Mouse (Mus musculus) limb, embryonic 10.5 days (tissue): Measurements from ENCODE around the gene Rab25. TPM values are rescaled to one million over a fixed set of nuclear protein-coding genes. Genes with fewer than 3 reads are reported as not detected.
A peak's percentile ranks its signal among the peaks of the same experiment; 100 is the strongest.

Source experiments
- DNase-seq: peaks from one replicate; pipeline ENCODE4 v3.0.0-alpha.2; 2017; ENCODE audit warnings: low spot score
- H3K27ac ChIP-seq: fragments of 300-500 bp; sonication (generic); 2 replicates; pipeline ENCODE4 v1.5.1; 2016; ENCODE audit warnings: mild to moderate bottlenecking
- H3K27me3 ChIP-seq: fragments of 300-500 bp; sonication (generic); 2 replicates; pipeline ENCODE4 v1.6.1; 2016; ENCODE audit warnings: low read depth, mild to moderate bottlenecking; ENCODE audit not compliant: poor library complexity, severe bottlenecking
- H3K36me3 ChIP-seq: fragments of 300-500 bp; sonication (generic); 2 replicates; pipeline ENCODE4 v1.6.1; 2016; ENCODE audit warnings: mild to moderate bottlenecking, moderate library complexity
- H3K4me1 ChIP-seq: fragments of 300-500 bp; sonication (generic); 2 replicates; pipeline ENCODE4 v1.6.1; 2016
- H3K4me3 ChIP-seq: fragments of 300-500 bp; sonication (generic); 2 replicates; pipeline ENCODE4 v1.5.1; 2016; ENCODE audit warnings: mild to moderate bottlenecking, moderate library complexity
- H3K9me3 ChIP-seq: fragments of 300-500 bp; sonication (generic); replicated peaks from 2 replicates; pipeline ENCODE4 v1.6.1; 2016; ENCODE audit warnings: mild to moderate bottlenecking
- WGBS: fragments of 180-500 bp; shearing (Covaris S2); methylation state at CpG from one replicate; pipeline ENCODE4 v1.1.7; 2016; 5-methylcytosine and 5-hydroxymethylcytosine counted together
- polyA plus RNA-seq: library from polyadenylated mRNA; unstranded; fragments of >200 nt; fragmentation: Nextera tagmentation; extraction: Ambion mirVana; gene quantifications from 2 replicates; pipeline ENCODE4 v1.2.1, GENCODE M21; 2016

The Rab25 gene
- polyA plus RNA-seq, 1 experiment from 2014 or later, result 3.7 TPM

GRCm38 (mm10) chr3:88521803-88522331 lies 26.2 kb downstream of the Rab25 start:
- DNase-seq, result peak; percentile 83
- peaks cover 37% of the 10 kb centered on the region for H3K36me3 ChIP-seq
- WGBS, result 37% methylated on average over 9 of the region's 9 CpGs
- H3K4me1 ChIP-seq, result peaks cover 16% of the 10 kb centered on the region
- no peak overlapping the region for H3K27ac ChIP-seq
- no peaks in the 10 kb centered on the region for H3K27me3 ChIP-seq
- H3K9me3 ChIP-seq, result no peaks in the 10 kb centered on the region
- H3K4me3 ChIP-seq, result no peak overlapping the region

- Histone ChIP-seq H3K9me3 (no peaks in the 10 kb centered on the region), H3K27me3 (peaks cover 4% of the 10 kb centered on the region; the same call in 1 of the 2 replicates), H3K4me3 (no peak overlapping the region), H3K36me3 (peaks cover 37% of the 10 kb centered on the region), H3K4me1 (peaks cover 9% of the 10 kb centered on the region), H3K27ac (no peak overlapping the region)
- WGBS, result 93% methylated on average over 6 of the region's 6 CpGs
- no peak for DNase-seq
These were observed 26.9 kb downstream of the Rab25 start for GRCm38 (mm10) chr3:88521156-88521555.

GRCm38 (mm10) chr3:88520078-88520477 lies 28.0 kb downstream of the Rab25 start:
- Histone ChIP-seq H3K4me1 (peaks cover 6% of the 10 kb centered on the region; the same call in 1 of the 2 replicates), H3K4me3 (no peak overlapping the region), H3K27me3 (peaks cover 6% of the 10 kb centered on the region; the same call in 1 of the 2 replicates), H3K9me3 (no peaks in the 10 kb centered on the region), H3K36me3 (peaks cover 31% of the 10 kb centered on the region), H3K27ac (no peak overlapping the region)
- no peak for DNase-seq
- WGBS, result 90% methylated on average over 2 of the region's 2 CpGs

DNA sequence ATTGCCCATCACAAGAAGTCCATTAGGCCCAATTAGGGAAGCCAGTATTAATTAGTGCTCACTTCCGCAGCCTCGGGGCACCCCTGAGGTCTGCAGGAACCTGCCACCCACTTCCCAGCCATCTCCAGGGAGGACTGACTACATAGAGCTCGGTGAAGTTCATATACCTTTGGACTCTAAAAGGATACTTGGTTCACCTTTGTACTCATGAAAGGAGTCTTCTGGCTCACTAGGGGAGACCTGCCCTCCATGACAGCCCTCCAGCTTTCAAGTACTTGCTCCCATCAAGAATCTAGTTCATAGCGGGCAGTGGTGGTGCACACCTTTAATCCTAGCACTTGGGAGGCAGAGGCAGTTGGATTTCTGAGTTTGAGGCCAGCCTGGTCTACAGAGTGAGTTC lies 29.7 kb downstream of the Rab25 start:
- Histone ChIP-seq H3K9me3 (no peaks in the 10 kb centered on the region), H3K4me1 (peaks cover 15% of the 10 kb centered on the region), H3K4me3 (no peak overlapping the region), H3K27me3 (peaks cover 6% of the 10 kb centered on the region; the same call in 1 of the 2 replicates), H3K36me3 (peaks cover 14% of the 10 kb centered on the region), H3K27ac (no peak overlapping the region)
- no peak for DNase-seq
- WGBS, result 73% methylated on average over 4 of the region's 4 CpGs

GRCm38 (mm10) chr3:88516407-88516806 lies 31.7 kb downstream of the Rab25 start:
- WGBS, result 87% methylated on average over 2 of the region's 2 CpGs
- no peak overlapping the region for H3K4me3 ChIP-seq
- peaks cover 35% of the 10 kb centered on the region for H3K4me1 ChIP-seq
- DNase-seq, result no peak
- no peak overlapping the region for H3K27ac ChIP-seq
- no peaks in the 10 kb centered on the region for H3K36me3 ChIP-seq
- peaks cover 6% of the 10 kb centered on the region; the same call in 1 of the 2 replicates for H3K27me3 ChIP-seq
- H3K9me3 ChIP-seq, result no peaks in the 10 kb centered on the region

GRCm38 (mm10) chr3:88515095-88515386 lies 33.1 kb downstream of the Rab25 start:
- Histone ChIP-seq H3K4me1 (peaks cover 47% of the 10 kb centered on the region), H3K27ac (no peak overlapping the region), H3K9me3 (no peaks in the 10 kb centered on the region), H3K27me3 (peaks cover 6% of the 10 kb centered on the region; the same call in 1 of the 2 replicates), H3K4me3 (no peak overlapping the region), H3K36me3 (no peaks in the 10 kb centered on the region)
- DNase-seq, result no peak
- 98% methylated on average over 2 of the region's 2 CpGs for WGBS

DNA sequence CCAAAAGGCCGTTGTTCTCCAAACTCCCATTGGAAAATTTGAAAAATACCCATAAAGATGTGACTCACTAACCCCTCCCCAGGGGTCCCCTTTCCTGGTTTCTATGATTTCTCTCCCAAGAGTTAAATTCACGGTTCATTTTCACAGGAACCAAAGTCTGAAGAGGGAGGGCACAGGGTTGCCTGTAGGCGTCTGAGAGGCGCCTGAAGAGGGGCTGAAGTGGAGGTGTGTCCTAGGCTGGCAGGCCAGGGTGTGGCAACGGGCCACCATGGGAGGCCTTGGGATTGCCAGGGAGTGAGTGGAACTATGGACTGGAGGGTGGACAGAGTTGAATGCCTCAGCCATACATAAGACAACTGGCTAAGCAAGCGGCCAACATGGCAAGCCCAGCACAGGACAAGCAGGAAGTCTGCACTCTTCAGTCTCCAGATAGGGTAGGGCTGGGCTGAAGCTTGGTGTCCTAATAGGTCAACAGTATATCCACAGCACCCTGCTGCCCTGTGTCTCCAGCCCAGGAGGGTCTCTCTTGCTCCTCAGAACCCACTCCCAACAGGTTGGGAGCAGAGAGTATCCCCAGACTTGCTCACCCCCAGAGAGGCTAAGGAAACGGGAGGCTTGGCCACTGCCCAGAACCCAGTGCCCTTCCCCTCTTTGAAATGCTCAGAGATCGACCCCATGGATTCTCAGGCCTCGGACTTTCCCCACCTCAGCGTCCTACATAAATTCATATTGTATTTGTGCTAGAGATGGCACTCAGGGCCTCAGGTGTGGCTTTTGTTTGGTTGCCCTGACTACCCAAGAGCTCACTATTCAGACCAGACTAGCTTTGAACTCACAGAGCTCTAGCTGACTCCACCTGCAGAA lies 33.6 kb downstream of the Rab25 start:
- no peaks in the 10 kb centered on the region for H3K36me3 ChIP-seq
- H3K4me3 ChIP-seq, result no peak overlapping the region
- peaks cover 52% of the 10 kb centered on the region for H3K4me1 ChIP-seq
- H3K27ac ChIP-seq, result peak overlapping the region; percentile 71
- H3K9me3 ChIP-seq, result no peaks in the 10 kb centered on the region
- no peak for DNase-seq
- H3K27me3 ChIP-seq, result peaks cover 6% of the 10 kb centered on the region; the same call in 1 of the 2 replicates
- 80% methylated on average over 10 of the region's 10 CpGs for WGBS

- Histone ChIP-seq H3K4me1 (peaks cover 56% of the 10 kb centered on the region), H3K4me3 (peak overlapping the region; percentile 4; the same call in 1 of the 2 replicates), H3K9me3 (no peaks in the 10 kb centered on the region), H3K27me3 (peaks cover 6% of the 10 kb centered on the region; the same call in 1 of the 2 replicates), H3K27ac (peak overlapping the region; percentile 71), H3K36me3 (no peaks in the 10 kb centered on the region)
- no peak for DNase-seq
- 82% methylated on average over 7 of the region's 7 CpGs for WGBS
These were observed 34.5 kb downstream of the Rab25 start for GRCm38 (mm10) chr3:88513546-88514115.

- DNase-seq, result no peak
- Histone ChIP-seq H3K4me3 (peak overlapping the region; percentile 4; the same call in 1 of the 2 replicates), H3K27ac (peak overlapping the region; percentile 71)
These were observed 35.1 kb downstream of the Rab25 start for GRCm38 (mm10) chr3:88512896-88513545.

GRCm38 (mm10) chr3:88512141-88512895 lies 35.8 kb downstream of the Rab25 start:
- H3K4me1 ChIP-seq, result peaks cover 51% of the 10 kb centered on the region
- no peaks in the 10 kb centered on the region for H3K36me3 ChIP-seq
- H3K9me3 ChIP-seq, result no peaks in the 10 kb centered on the region
- peak overlapping the region; percentile 4; the same call in 1 of the 2 replicates for H3K4me3 ChIP-seq
- WGBS, result 52% methylated on average over 6 of the region's 6 CpGs
- no peak for DNase-seq
- H3K27me3 ChIP-seq, result peaks cover 6% of the 10 kb centered on the region; the same call in 1 of the 2 replicates
- peak overlapping the region; percentile 71 for H3K27ac ChIP-seq

More at GRCm38 (mm10) chr3:88512896-88513545, 35.1 kb downstream of the Rab25 start:
- Histone ChIP-seq H3K4me1 (peaks cover 52% of the 10 kb centered on the region), H3K27me3 (peaks cover 6% of the 10 kb centered on the region; the same call in 1 of the 2 replicates), H3K36me3 (no peaks in the 10 kb centered on the region), H3K9me3 (no peaks in the 10 kb centered on the region)
- 50% methylated on average over 11 of the region's 15 CpGs for WGBS

GRCm38 (mm10) chr3:88511559-88511958 lies 36.5 kb downstream of the Rab25 start:
- H3K4me1 ChIP-seq, result peaks cover 57% of the 10 kb centered on the region
- peak overlapping the region; percentile 4; the same call in 1 of the 2 replicates for H3K4me3 ChIP-seq
- H3K36me3 ChIP-seq, result no peaks in the 10 kb centered on the region
- no peak for DNase-seq
- H3K27me3 ChIP-seq, result peaks cover 6% of the 10 kb centered on the region; the same call in 1 of the 2 replicates
- no peaks in the 10 kb centered on the region for H3K9me3 ChIP-seq
- H3K27ac ChIP-seq, result peak overlapping the region; percentile 71
- WGBS, result 59% methylated on average over 4 of the region's 4 CpGs
